Comparison of ENCODE assay signal across 23 mouse cellular contexts in the genomic region with DNA sequence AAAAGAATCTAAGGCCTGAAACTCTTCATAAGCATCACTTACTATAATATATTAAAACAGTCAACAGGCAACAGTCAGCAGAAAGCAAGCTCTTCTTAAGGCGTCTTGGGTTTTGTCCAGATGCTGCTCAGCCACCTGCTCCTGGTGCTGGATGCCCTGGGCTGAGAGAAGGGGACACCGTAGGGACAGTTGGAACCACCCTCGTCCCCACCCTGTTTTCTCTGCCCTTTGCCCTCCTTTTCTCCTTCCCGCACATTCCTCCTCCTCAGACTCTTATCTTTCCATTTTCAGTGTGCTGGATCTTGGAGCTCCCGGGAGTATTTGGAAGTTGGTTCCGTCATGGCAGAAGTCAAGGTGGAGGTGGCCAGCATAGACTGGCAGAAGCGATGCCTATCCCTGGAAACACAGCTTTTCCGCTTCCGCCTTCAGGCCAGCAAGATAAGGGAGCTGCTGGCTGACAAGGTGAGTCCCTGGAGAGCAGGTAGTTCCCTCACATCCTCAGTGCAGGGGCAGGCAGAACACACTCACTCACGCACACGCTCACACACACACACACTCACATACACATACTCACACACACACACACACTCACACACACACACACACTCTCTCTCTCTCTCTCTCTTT.
"Had no signal": no experiment of that assay in that cellular context is flagged by ENCODE, and none has a peak within 500 bp of the region (broad histone marks: within the 10 kb centered on the region; RNA-seq: fewer than 3 reads in every experiment).

No protein-coding gene starts in this region.

- H3K9me3 ChIP-seq: kidney, embryonic 15.5 days; limb, embryonic 10.5 days; limb, embryonic 13.5 days; liver, embryonic 12.5 days; liver, embryonic 15.5 days; lung, embryonic 15.5 days; midbrain, embryonic 10.5 days; midbrain, embryonic 13.5 days; neural tube, embryonic 13.5 days had no signal

- DNase-seq: kidney, adult 2 months; kidney, postnatal 10 days; kidney, postnatal 36 days; layer of hippocampus, adult 9-11 months; liver; lung, postnatal 10 days; lung, postnatal 36 days; thymus, adult 2 months; thymus, postnatal 14 days had no signal

- H3K4me3 ChIP-seq: kidney, embryonic 15.5 days; layer of hippocampus, adult 2 months; limb, embryonic 10.5 days; limb, embryonic 13.5 days; liver, embryonic 12.5 days; liver, embryonic 15.5 days; lung, embryonic 15.5 days; megakaryocyte, embryonic 14.5 days; midbrain, embryonic 10.5 days; midbrain, embryonic 13.5 days; myocyte; neural tube, embryonic 13.5 days had no signal

- H3K4me2 ChIP-seq: kidney, embryonic 15.5 days; limb, embryonic 13.5 days; liver, embryonic 12.5 days; liver, embryonic 15.5 days; lung, embryonic 15.5 days; midbrain, embryonic 13.5 days; neural tube, embryonic 13.5 days had no signal

- H3K27ac ChIP-seq: kidney, embryonic 15.5 days; layer of hippocampus, adult 2 months; limb, embryonic 10.5 days; limb, embryonic 13.5 days; liver, embryonic 12.5 days; liver, embryonic 15.5 days; lung, embryonic 15.5 days; midbrain, embryonic 10.5 days; midbrain, embryonic 13.5 days; neural tube, embryonic 13.5 days had no signal

- H3K4me1 ChIP-seq: kidney, embryonic 15.5 days; lung, embryonic 15.5 days; megakaryocyte, embryonic 14.5 days; midbrain, embryonic 13.5 days; neural tube, embryonic 13.5 days had no signal

- H3K9ac ChIP-seq: kidney, embryonic 15.5 days; limb, embryonic 13.5 days; liver, embryonic 12.5 days; liver, embryonic 15.5 days; lung, embryonic 15.5 days; midbrain, embryonic 13.5 days; neural tube, embryonic 13.5 days had no signal

- ATAC-seq: inflammation-experienced regulatory T-cells, adult 6 months; liver, embryonic 12.5 days; midbrain, embryonic 13.5 days; midbrain, embryonic 16.5 days had no signal

- H3K27me3 ChIP-seq: kidney, embryonic 15.5 days; limb, embryonic 13.5 days; liver, embryonic 12.5 days; liver, embryonic 15.5 days; lung, embryonic 15.5 days; midbrain, embryonic 13.5 days; neural tube, embryonic 13.5 days had no signal

- H3K36me3 ChIP-seq: liver, embryonic 12.5 days; liver, embryonic 15.5 days; lung, embryonic 15.5 days had no signal
